Mouse (Mus musculus) thymus, adult 2 months (tissue): ENCODE results near the gene Gm20826.
"Not testable (repeated sequence)": the region's sequence is repeated elsewhere in the genome, so short reads cannot be mapped to it uniquely, and the experiment has no call there.

ENCODE experiments used
- CTCF ChIP-seq: fragments of 200-500 bp; IDR thresholded peaks from 2 replicates; pipeline ENCODE4 v1.5.1; 2012; ENCODE audit warnings: mild to moderate bottlenecking, control low read depth, low read length, moderate library complexity, borderline replicate concordance; ENCODE audit not compliant: control insufficient read depth, poor library complexity, insufficient read depth; ENCODE audit errors: extremely low read depth
- POLR2A ChIP-seq: fragments of 200-500 bp; IDR thresholded peaks from 2 replicates; pipeline ENCODE4 v1.6.1; 2012; ENCODE audit warnings: mild to moderate bottlenecking, low read length, control low read depth, moderate library complexity; ENCODE audit not compliant: control insufficient read depth, poor library complexity, insufficient read depth; ENCODE audit errors: extremely low read depth

- TF ChIP-seq CTCF, POLR2A: not testable (repeated sequence)
Observed at GRCm38 (mm10) chrY:7638389-7638788, at the start of gene Gm20826.
